Mouse (Mus musculus) forelimb bud, embryonic 11.5 days (tissue): Measurements from ENCODE around the gene Atp5c1.

ENCODE experiments used
- DNase-seq: peaks from one replicate; pipeline ENCODE4 v3.0.0-alpha.2; 2012; ENCODE audit warnings: low read depth, low spot score

Gene Atp5c1

DNA sequence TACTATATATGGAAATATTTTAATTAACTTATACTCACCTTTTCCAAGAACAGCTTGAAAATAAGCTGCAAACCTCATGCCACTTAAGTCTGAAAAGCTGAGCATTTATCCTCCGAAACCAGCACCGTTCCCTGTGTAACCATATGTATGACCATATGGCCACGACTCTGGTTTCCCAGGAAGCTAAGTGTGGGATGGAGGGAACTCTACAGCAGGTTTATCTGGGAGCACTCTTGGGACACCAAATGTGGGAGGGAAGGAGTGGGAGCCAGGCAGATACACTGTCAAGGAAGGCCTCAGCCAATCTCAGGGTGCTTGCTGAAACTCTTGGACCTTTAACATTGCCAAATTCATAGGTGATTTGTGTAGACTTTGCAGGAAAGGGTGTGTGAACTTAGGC lies 29.4 kb downstream of the Atp5c1 start:
- DNase-seq, result no peak

DNA sequence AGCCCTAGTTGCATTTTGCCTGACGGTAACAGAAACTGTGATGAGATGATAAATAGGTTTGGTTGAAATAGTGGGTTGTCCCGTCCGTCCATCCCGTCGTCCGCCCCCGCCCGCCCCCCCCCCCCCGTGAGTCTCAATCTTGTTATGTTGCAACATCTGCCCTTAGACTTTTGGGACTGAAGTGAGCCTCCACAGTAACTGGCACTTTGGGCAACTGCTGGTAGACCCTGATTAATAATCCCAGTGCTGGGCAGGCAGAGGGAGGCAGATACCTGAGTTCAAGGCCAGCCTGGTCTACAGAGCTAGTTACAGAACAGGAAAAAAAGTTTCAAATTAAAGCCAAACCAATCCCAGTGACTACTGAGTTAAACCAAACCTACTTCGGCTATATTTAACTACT lies 30.9 kb downstream of the Atp5c1 start:
- DNase-seq, result no peak

DNA sequence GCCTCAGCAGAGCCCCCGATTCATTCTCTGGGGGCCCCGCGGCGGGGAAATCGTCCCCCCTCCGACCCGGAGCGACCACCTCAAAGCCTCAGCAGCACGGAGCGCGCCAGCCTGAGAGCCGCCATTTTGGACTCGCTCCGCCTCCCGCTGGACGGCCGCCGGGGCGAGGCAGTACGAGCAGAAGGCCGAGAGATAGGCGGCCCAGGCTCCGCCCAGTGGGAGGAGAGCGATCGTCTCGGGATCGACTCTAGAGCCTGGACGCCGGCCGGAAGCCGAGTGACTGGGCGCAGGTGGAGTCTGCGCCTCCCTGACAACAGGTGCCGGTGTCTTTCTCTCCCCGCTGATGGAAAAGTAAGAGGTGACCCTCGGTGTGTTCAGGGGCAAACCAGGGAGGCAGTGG lies 31.8 kb downstream of the Atp5c1 start, which contains the start of gene Taf3:
Gene Taf3, minus strand, starts transcription at position 136 of the 400 bp plus-strand sequence.
- DNase-seq, result peak; percentile 88

- peak; percentile 30 for DNase-seq
Observed at GRCm38 (mm10) chr2:10047758-10048436, 32.4 kb downstream of the Atp5c1 start.

DNA sequence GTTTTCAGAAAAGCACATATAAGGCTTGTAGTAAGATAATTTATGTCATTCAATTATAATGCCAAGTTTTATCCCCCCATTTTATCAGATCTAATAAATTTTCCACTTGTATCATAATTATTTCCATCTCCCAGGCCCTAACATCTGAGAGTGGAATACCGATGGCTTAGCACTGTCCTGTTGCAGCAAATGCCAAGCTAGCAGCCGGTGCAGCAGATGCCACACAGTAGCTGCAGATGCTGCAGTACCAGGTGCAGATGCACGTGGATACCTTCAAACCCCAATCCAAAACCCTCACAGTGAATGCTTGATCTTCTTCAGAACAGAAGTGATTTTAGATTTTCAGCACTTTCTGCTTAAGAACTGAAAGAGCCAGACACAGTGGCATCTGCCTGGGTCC lies 45.3 kb downstream of the Atp5c1 start:
- no peak for DNase-seq

- DNase-seq, result no peak
Observed at GRCm38 (mm10) chr2:10033684-10034083, 46.6 kb downstream of the Atp5c1 start.

- DNase-seq, result no peak
Observed at GRCm38 (mm10) chr2:10029755-10030154, 50.6 kb downstream of the Atp5c1 start.

DNA sequence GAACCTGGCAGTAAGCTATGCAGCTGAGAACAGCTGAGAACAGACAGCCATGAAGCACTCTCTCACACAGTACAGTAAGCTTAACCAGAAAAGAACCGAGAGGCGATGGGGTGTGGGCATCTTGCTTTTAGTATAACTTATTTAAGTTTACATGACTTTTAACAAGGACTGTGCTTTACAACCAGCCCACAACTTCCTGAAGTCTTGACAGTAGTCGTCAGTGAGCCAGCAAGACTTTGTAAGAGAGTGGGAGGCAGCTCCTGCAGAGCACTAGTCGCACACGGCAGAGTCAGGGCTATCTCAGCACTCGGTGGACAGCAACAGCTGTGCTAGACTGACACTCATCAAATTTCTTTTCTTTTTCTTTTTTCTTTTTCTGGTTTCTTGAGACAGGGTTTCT lies 56.0 kb downstream of the Atp5c1 start:
- no peak for DNase-seq

DNA sequence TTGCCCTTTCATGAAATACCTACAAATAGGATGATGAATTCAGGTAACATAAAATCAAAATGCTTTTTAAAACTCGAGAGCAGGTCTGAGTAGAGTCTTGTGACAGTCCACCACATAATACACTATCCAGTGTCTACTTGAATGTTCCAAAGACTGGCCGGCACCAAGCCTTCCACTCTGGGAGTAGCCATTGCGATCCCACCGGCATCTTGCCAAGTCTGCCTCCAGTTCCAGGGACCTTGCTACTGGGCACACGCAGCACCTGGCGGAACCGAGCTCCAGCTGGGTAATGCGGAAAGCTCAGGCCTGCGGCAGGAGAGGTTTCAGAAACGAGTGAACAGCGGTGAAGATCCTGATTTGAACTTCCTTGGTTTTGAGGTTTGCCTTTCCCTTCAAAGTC lies 59.0 kb downstream of the Atp5c1 start:
- no peak for DNase-seq

DNA sequence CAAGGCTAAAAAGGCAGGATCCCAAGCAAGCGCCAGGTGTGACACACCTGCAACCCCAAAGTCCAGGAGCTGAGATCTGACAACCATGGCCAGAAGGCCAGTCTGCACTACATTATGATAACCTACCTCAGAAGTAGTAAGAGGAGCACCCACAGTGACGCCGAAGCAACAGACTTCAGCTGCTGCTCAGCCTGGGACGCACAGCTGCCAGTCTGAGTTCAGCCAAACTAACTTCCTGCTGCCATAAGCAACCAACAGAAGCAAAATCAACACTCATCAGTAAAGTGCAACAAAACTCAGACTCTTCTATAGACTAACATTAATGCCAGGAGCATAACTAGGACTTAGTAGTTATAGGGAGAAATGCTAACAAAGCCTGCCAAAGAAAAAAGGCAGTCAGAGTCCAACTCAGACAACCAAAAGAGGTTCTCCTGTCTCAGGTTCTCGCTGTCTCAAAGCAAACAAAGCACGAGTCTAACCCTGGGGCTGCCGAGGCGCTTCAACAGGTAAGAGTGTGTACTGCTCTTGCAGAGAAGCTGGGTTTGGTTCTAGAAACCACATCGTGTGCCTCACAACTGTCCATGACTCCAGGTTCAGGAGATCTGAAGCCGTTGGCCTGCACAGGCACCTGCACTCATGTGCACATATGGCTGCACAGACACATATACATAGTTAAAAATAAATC lies 65.2 kb downstream of the Atp5c1 start:
- no peak for DNase-seq

GRCm38 (mm10) chr2:10010263-10010909 lies 69.9 kb downstream of the Atp5c1 start:
- peak; percentile 73 for DNase-seq

DNA sequence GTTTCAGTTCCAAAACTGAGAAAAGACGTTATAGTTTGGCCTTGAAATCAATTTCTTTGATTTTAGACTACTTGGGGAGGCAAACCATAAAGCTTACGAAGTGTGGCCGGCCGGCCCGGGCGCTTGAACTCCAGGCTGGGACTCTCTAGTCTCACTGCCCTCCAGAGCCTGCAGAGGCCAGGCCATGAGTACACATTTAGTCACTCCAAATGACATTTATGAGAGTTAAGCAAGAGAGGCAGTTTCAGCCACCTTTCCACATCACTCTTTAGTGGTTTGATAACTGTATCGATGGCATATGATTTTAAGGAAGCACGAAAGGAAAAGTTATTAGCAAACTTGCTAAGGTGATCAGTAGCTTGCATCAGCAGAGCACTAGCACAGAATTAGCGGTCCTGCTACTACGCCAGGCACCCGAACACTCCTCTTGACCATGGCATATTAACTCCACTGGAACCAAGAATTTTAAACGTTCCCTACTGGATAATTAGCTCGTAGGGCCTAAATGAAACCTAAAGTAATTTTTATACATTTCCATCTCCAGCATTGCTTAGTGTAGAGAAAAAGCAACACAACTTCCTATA lies 70.5 kb downstream of the Atp5c1 start:
- no peak for DNase-seq

GRCm38 (mm10) chr2:10008593-10008992 lies 71.7 kb downstream of the Atp5c1 start:
- DNase-seq, result no peak
